ENCODE assay signal across 17 mouse cellular contexts in genomic region chr14:8340226-8340625, GRCm38 (mm10). TPM values are rescaled to one million over a fixed set of nuclear protein-coding genes. Genes with fewer than 3 reads are reported as not detected.
"Had no signal": no experiment of that assay in that cellular context is flagged by ENCODE, and none has a peak within 500 bp of the region (broad histone marks: within the 10 kb centered on the region; RNA-seq: fewer than 3 reads in every experiment).

No protein-coding gene starts in this region.

- DNase-seq: retina, postnatal 1 day; right cerebral cortex, adult 18-20 months; right cerebral cortex, postnatal 14 days; right cerebral cortex, postnatal 25 days; right cerebral cortex, postnatal 4 days; spleen, adult 18-20 months; thymus, adult 18-20 months; thymus, adult 2 months; thymus, postnatal 14 days; thymus, postnatal 25 days; thymus, postnatal 36 days; thymus, postnatal 4 days had no signal

- H3K4me1 ChIP-seq: neural tube, embryonic 15.5 days had no signal

- H3K36me3 ChIP-seq: neural tube, embryonic 13.5 days; neural tube, embryonic 15.5 days; stomach, embryonic 15.5 days had no signal

- H3K27me3 ChIP-seq: neural tube, embryonic 13.5 days; stomach, embryonic 15.5 days had no signal

- H3K4me3 ChIP-seq: neural tube, embryonic 13.5 days; neural tube, embryonic 15.5 days; stomach, embryonic 15.5 days had no signal

- H3K27ac ChIP-seq: neural tube, embryonic 13.5 days; neural tube, embryonic 15.5 days; stomach, embryonic 15.5 days; stomach, postnatal 0 days had no signal

RNA-seq across cellular contexts. Expression of gene Oit1, which starts 38.3 kb away (rescaled TPM):
- polyA plus RNA-seq: neural tube, embryonic 13.5 days; neural tube, embryonic 14.5 days; neural tube, embryonic 15.5 days had no signal
